Mouse (Mus musculus) CD4-positive helper T cell, adult 2 months (primary cell): ENCODE results near the gene Lypd6b.

Source experiments
- DNase-seq: peaks from one replicate; pipeline ENCODE4 v3.0.0-alpha.2; 2012; ENCODE audit warnings: low read depth, missing footprints, low spot score

The Lypd6b gene

DNA sequence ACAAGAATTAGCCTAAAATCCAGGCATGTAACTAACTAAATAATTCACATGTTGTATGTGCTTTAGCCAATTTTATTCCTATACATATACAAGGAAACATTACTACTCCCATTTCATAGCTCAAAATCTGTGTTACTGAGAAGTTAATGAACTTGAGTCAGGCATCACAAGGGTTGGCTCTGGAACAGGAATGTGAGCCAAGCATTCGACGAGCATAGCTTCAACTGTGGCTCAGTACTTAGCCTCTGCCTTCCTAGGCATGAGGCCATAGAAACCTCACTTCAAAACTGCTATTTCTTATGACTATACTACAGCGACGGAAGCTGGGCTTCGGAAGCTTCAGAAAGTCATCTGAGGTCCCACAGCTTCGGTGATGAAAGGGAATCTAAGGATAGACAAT is 152.9 kb downstream of the Lypd6b start:
- DNase-seq: no peak

DNA sequence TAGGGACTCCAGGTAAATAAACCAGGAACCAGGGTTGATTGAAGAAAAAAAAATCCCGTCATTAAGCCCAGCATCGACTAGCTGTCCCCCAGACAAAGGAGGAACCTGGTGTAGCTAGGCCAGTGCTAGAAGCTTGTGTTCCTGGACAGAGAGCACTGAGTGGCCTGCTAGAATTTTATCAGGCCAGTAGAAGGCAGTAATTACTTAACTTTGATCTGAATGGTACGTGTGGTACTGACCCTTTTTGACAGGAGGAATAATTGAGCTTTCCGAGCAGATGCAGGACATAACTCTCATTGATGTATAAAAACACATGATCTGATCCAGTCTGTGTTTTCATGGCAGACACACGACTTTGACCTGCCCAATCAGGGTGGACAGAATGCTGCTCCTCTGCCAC is 154.6 kb downstream of the Lypd6b start:
- DNase-seq: no peak

DNA sequence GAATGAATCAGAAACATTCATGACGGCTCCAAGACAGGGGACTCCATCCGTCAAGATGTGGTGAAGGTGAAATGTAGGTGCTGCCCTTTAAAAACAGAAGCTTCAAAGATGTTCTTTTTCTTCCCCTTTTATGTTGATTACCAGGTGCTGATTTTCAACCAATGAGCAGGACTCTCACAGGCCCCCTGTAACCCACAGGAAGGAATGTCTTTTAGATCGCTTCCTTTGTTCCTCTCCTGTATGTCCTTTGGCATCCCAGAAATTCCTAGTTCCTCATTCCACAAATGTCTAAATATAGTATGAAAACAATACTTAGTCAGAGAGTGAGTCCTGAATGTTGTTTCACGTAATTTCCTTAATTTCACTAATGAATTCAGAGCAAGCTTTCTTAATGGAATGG is 164.2 kb downstream of the Lypd6b start:
- no peak for DNase-seq

GRCm38 (mm10) chr2:49952632-49953293 is 165.3 kb downstream of the Lypd6b start:
- DNase-seq: no peak

GRCm38 (mm10) chr2:49957449-49957848 is 170.0 kb downstream of the Lypd6b start:
- DNase-seq: no peak

GRCm38 (mm10) chr2:49961991-49962390 is 174.5 kb downstream of the Lypd6b start:
- DNase-seq: no peak

DNA sequence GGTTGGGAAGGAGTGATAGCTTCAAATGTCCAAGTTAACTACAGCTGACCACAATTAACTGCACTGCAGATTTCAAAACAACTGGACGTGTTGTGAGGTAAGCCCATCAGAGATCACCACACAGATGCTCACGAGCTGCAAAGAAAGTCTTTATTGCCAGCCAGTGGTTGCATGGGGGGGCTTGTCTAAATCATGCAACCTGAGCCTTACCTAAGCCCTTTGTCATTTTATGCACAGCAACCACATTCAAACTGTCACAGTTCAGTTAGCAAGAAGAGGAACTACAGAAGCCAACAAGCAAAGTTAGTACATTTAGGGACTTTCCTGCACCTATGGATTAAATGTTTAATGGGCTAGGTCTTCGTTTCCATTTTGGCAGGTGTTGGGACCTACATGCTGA is 177.4 kb downstream of the Lypd6b start:
- no peak for DNase-seq

DNA sequence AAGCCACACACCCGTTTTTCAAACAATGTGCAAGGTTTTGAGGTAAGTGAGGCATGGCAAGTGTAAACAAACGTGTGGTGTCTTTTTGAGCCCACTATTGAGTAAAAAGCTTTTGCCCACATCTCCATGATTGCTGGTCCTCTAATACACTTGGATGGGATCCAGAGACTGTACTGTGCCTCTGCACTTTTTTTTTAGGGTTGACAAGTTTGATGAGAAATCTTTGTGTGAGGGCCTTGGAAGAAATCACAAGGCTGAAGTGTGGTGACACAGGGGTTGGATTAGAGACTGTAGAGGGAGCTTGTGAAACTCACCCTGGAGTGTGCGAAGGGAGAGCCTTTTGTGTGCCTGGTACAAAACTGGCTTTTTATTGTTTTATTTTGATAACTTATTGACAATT is 180.3 kb downstream of the Lypd6b start:
- DNase-seq: no peak

GRCm38 (mm10) chr2:49970990-49971389 is 183.5 kb downstream of the Lypd6b start:
- DNase-seq: no peak

GRCm38 (mm10) chr2:49978606-49979005 is 191.1 kb downstream of the Lypd6b start:
- DNase-seq: no peak

DNA sequence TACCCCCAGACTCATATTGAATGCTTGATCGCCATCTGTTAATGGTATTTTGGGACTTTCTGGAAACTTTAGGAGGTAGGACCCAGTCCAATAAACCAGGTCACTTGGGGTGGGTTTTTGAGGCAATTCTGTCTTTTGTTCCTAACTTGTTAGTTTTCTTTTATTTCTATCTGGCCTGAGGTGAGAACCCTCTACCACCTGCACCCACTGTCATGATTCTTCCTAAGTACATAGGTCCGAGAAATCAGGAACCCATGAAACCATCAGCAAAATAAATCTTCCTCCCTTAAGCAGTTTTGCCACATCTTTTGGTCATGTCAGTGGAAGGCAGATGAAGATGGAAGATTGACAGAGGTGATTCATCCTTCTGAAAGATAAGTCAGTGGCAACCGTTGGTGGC is 192.5 kb downstream of the Lypd6b start:
- DNase-seq: no peak

- DNase-seq: no peak
These were observed 195.5 kb downstream of the Lypd6b start for GRCm38 (mm10) chr2:49983021-49983420.

DNA sequence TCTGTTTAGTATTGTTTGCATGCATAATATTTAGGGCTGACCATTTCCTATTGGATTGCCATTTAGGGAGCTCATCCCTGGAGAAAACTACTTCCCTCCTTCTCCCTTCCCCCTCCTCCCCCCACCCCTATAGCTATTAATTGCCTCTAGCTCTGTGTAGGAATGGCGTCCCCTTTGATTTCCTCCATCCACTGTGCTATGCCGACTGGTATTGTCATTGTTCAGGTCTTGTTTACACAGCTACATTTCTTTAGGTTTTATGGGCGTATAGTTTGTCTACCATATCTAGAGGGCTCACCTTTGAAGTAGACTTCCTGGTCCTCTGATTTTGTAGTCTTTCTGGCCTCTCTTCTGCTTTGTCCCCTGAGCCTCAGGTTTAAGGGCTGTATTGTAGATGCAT is 197.3 kb downstream of the Lypd6b start:
- no peak for DNase-seq

GRCm38 (mm10) chr2:49995841-49996240 is 208.4 kb downstream of the Lypd6b start:
- no peak for DNase-seq

DNA sequence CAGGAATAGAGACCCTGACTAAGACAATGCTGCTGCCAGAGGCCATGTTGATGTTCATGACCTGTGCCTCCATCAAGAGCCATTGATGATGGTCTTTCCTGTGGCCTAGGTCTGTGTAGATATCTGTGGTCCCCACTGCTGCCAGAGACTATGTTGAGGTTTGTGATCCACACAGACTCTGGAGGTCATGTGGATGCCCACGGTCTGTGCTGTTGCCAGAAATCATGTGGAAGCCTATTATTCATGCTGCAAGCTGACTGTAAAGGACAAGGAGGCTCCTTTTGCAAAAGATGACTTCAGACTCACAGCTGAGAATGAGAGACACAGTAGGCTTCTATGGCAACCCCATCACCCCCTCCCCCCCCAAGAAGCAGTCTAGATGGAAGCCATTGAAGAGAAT is 209.7 kb downstream of the Lypd6b start:
- no peak for DNase-seq
